Mouse (Mus musculus): ENCODE measurements around the gene Ncl.
A peak's percentile ranks its signal among the peaks of the same experiment; 100 is the strongest.

DNA sequence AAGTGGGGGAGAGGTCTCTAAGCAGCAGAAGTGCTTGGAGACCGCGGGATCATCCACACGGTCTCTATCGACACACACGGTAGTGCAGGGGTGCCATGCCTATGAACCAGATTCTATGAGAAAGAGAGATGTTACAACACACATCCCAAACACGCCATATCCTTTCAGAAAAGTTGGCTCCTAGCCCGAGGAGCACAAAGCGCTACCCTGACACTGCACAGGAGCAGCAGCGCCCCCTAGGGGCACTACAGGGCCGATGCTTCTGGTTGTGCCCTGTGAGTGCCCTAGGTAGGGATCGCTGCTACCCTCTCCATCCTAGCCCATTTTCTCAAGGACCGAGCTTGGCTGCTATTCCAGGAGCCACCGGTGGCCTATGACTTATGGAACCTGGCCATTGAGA is 21.8 kb upstream of the Ncl start:
- TF ChIP-seq CTCF (conservative IDR thresholded peaks at IDR 0.05; ENCODE audit: low read length) (peak; percentile 95), POU5F1 (IDR thresholded peaks at IDR 0.05; ENCODE audit: borderline replicate concordance, low read length) (no peak)
